Mouse (Mus musculus): Measurements from ENCODE around the gene Ick. TPM values are rescaled to one million over a fixed set of nuclear protein-coding genes. Genes with fewer than 3 reads are reported as not detected.
"Not testable (repeated sequence)": the region's sequence is repeated elsewhere in the genome, so short reads cannot be mapped to it uniquely, and the experiment has no call there.

Gene Ick
- polyA plus RNA-seq, 1 experiment from 2014 or later: 46.3 TPM

DNA sequence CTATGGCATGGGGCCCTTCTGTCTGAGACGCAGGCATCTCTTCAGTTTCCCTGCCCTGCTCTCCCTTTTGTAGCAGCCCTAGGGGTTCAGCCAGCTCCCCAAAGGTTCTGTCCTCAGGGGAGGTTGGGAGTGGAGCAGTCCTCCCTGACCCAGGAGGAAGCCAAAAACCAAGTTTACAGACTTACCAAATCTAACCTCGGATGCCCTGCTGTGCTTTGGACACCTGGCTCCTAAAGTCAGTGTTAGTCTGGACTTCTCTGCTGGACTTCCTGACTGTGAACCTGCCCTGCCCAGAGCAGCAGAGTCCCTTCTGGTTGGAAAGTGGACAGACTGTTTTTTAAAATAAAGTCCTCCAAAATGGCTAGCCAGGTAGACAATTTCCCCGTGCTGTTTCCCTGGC, 55.7 kb downstream of the Ick start:
- Histone ChIP-seq H3K27me3 (replicated peaks) (no peaks in the 10 kb centered on the region), H3K27ac (no peak overlapping the region), H3K4me1 (no peaks in the 10 kb centered on the region), H3K36me3 (replicated peaks) (peaks cover 43% of the 10 kb centered on the region), H3K9me3 (no peaks in the 10 kb centered on the region), H3K4me3 (no peak overlapping the region), H3K9ac (no peak overlapping the region), H3K4me2 (no peak overlapping the region)
- ATAC-seq (replicated peaks): no peak
- WGBS: 93% methylated on average over 3 of the region's 3 CpGs

GRCm38 (mm10) chr9:78165454-78165853, 56.5 kb downstream of the Ick start:
- 94% methylated on average over 6 of the region's 6 CpGs for WGBS
- H3K9me3 ChIP-seq: no peaks in the 10 kb centered on the region
- H3K27me3 ChIP-seq (replicated peaks): no peaks in the 10 kb centered on the region
- H3K4me3 ChIP-seq: no peak overlapping the region
- H3K36me3 ChIP-seq (replicated peaks): peaks cover 39% of the 10 kb centered on the region
- H3K9ac ChIP-seq: no peak overlapping the region
- no peak overlapping the region for H3K4me2 ChIP-seq
- no peaks in the 10 kb centered on the region for H3K4me1 ChIP-seq
- ATAC-seq (replicated peaks): no peak
- no peak overlapping the region for H3K27ac ChIP-seq

- Histone ChIP-seq H3K9me3 (no peaks in the 10 kb centered on the region), H3K27me3 (replicated peaks) (no peaks in the 10 kb centered on the region), H3K4me3 (no peak overlapping the region), H3K4me2 (no peak overlapping the region), H3K36me3 (replicated peaks) (peaks cover 25% of the 10 kb centered on the region), H3K4me1 (no peaks in the 10 kb centered on the region), H3K9ac (no peak overlapping the region), H3K27ac (no peak overlapping the region)
- no peak for ATAC-seq (replicated peaks)
- WGBS: 82% methylated on average over 19 of the region's 19 CpGs
Measured at GRCm38 (mm10) chr9:78166694-78167452, 57.9 kb downstream of the Ick start.

GRCm38 (mm10) chr9:78167453-78167969, 58.5 kb downstream of the Ick start:
- Histone ChIP-seq H3K9ac (no peak overlapping the region), H3K4me1 (no peaks in the 10 kb centered on the region), H3K27me3 (replicated peaks) (no peaks in the 10 kb centered on the region), H3K27ac (no peak overlapping the region), H3K4me2 (no peak overlapping the region), H3K36me3 (replicated peaks) (peaks cover 20% of the 10 kb centered on the region), H3K4me3 (no peak overlapping the region), H3K9me3 (no peaks in the 10 kb centered on the region)
- 86% methylated on average over 19 of the region's 19 CpGs for whole genome bisulfite sequencing
- no peak for ATAC-seq (replicated peaks)

GRCm38 (mm10) chr9:78168864-78169263, 59.9 kb downstream of the Ick start:
- Histone ChIP-seq H3K27me3 (replicated peaks) (no peaks in the 10 kb centered on the region), H3K4me1 (no peaks in the 10 kb centered on the region), H3K9ac (no peak overlapping the region), H3K27ac (no peak overlapping the region), H3K36me3 (replicated peaks) (peaks cover 20% of the 10 kb centered on the region), H3K4me3 (no peak overlapping the region), H3K4me2 (no peak overlapping the region), H3K9me3 (no peaks in the 10 kb centered on the region)
- no peak for ATAC-seq (replicated peaks)
- 93% methylated on average over 6 of the region's 6 CpGs for WGBS

- no peak overlapping the region for H3K9ac ChIP-seq
- H3K9me3 ChIP-seq: no peaks in the 10 kb centered on the region
- 53% methylated on average over 1 of the region's 1 CpGs for WGBS
- H3K4me1 ChIP-seq: peaks cover 18% of the 10 kb centered on the region
- no peaks in the 10 kb centered on the region for H3K27me3 ChIP-seq (replicated peaks)
- ATAC-seq (replicated peaks): no peak
- H3K27ac ChIP-seq: no peak overlapping the region
- no peak overlapping the region for H3K4me2 ChIP-seq
- H3K36me3 ChIP-seq (replicated peaks): no peaks in the 10 kb centered on the region
- no peak overlapping the region for H3K4me3 ChIP-seq
Measured at GRCm38 (mm10) chr9:78174016-78174415, 65.0 kb downstream of the Ick start.

- H3K27me3 ChIP-seq (replicated peaks); H3K36me3 ChIP-seq (replicated peaks); H3K9ac ChIP-seq; H3K4me3 ChIP-seq; H3K9me3 ChIP-seq: not testable (repeated sequence)
- Histone ChIP-seq H3K27ac (peak overlapping the region; percentile 62), H3K4me1 (peaks cover 18% of the 10 kb centered on the region), H3K4me2 (peak overlapping the region; percentile 15; the same call in 1 of the 2 replicates)
- ATAC-seq (replicated peaks): peak; percentile 51
- 39% methylated on average over 3 of the region's 3 CpGs for WGBS
Measured at GRCm38 (mm10) chr9:78174925-78175276, 65.9 kb downstream of the Ick start.

- peak overlapping the region; percentile 95 for H3K9ac ChIP-seq
- peak overlapping the region; percentile 76 for H3K4me3 ChIP-seq
- ATAC-seq (replicated peaks): peak; percentile 98
- no peaks in the 10 kb centered on the region for H3K27me3 ChIP-seq (replicated peaks)
- no peaks in the 10 kb centered on the region for H3K36me3 ChIP-seq (replicated peaks)
- WGBS: under 1% methylated on average over 54 of the region's 58 CpGs
- peaks cover 18% of the 10 kb centered on the region for H3K4me1 ChIP-seq
- H3K27ac ChIP-seq: peak overlapping the region; percentile 99
- peak overlapping the region; percentile 56 for H3K4me2 ChIP-seq
- no peaks in the 10 kb centered on the region for H3K9me3 ChIP-seq
Measured at GRCm38 (mm10) chr9:78175277-78176200, 66.5 kb downstream of the Ick start.

GRCm38 (mm10) chr9:78176201-78176727, 67.3 kb downstream of the Ick start:
- under 1% methylated on average over 22 of the region's 22 CpGs for WGBS
- ATAC-seq (replicated peaks): peak; percentile 86
- Histone ChIP-seq H3K4me1 (peaks cover 18% of the 10 kb centered on the region), H3K27me3 (replicated peaks) (no peaks in the 10 kb centered on the region), H3K9me3 (no peaks in the 10 kb centered on the region), H3K9ac (peak overlapping the region; percentile 95), H3K36me3 (replicated peaks) (no peaks in the 10 kb centered on the region), H3K4me2 (peak overlapping the region; percentile 56), H3K27ac (peak overlapping the region; percentile 99), H3K4me3 (peak overlapping the region; percentile 76)

DNA sequence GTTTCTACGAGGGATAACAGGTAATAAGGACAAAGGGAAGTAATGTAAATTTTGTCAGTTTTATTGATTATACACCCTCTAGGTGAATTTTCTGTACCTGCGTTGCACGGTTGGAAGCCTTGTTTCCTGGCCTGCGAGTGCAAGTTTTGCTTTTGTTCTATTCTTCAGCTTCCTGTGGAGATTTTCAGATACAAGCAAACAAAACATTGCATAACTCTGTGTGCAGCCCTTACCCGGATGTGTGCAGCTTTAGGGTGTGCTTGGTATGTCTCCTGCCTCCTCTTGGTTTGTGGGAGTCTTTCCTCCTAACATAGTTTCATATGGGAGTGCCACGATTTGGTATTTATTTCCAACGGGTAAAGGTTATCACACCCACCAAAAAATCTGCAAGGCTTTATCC, 67.8 kb downstream of the Ick start:
- H3K4me2 ChIP-seq: peak overlapping the region; percentile 56
- no peaks in the 10 kb centered on the region for H3K36me3 ChIP-seq (replicated peaks)
- H3K4me1 ChIP-seq: peaks cover 18% of the 10 kb centered on the region
- H3K27me3 ChIP-seq (replicated peaks): no peaks in the 10 kb centered on the region
- H3K9me3 ChIP-seq: no peaks in the 10 kb centered on the region
- ATAC-seq (replicated peaks): no peak
- H3K4me3 ChIP-seq: peak overlapping the region; percentile 76
- H3K27ac ChIP-seq: peak overlapping the region; percentile 99
- WGBS: 40% methylated on average over 7 of the region's 7 CpGs
- peak overlapping the region; percentile 95 for H3K9ac ChIP-seq

- H3K27me3 ChIP-seq (replicated peaks): no peaks in the 10 kb centered on the region
- H3K4me1 ChIP-seq: peaks cover 18% of the 10 kb centered on the region
- H3K9me3 ChIP-seq: no peaks in the 10 kb centered on the region
- H3K4me3 ChIP-seq: no peak overlapping the region
- no peak overlapping the region for H3K4me2 ChIP-seq
- ATAC-seq (replicated peaks): no peak
- H3K9ac ChIP-seq: no peak overlapping the region
- H3K36me3 ChIP-seq (replicated peaks): no peaks in the 10 kb centered on the region
- H3K27ac ChIP-seq: no peak overlapping the region
- WGBS: 80% methylated on average over 5 of the region's 5 CpGs
Measured at GRCm38 (mm10) chr9:78178197-78178596, 69.2 kb downstream of the Ick start.

DNA sequence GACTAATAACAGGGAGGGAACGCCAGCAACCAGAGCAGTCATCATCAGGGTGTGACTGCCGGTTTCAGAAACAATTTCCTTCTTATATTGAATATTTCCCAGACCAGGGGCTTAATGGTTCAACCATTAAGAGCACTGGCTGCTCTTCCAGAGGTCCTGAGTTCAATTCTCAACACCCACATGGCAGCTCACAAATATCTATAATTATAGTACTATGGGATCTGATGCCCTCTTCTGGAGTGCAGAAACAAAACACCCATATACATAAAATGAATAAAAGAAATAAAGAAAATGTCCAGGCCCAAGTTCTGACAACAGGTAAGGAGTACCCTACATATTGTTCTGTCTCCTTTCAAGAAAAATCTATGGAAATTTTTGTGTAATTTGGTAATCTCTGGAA, 70.1 kb downstream of the Ick start:
- no peaks in the 10 kb centered on the region for H3K27me3 ChIP-seq (replicated peaks)
- no peak overlapping the region for H3K9ac ChIP-seq
- no peak overlapping the region for H3K4me2 ChIP-seq
- WGBS: 91% methylated on average over 2 of the region's 2 CpGs
- ATAC-seq (replicated peaks): no peak
- no peak overlapping the region for H3K4me3 ChIP-seq
- no peaks in the 10 kb centered on the region for H3K9me3 ChIP-seq
- H3K4me1 ChIP-seq: peaks cover 17% of the 10 kb centered on the region
- H3K36me3 ChIP-seq (replicated peaks): no peaks in the 10 kb centered on the region
- H3K27ac ChIP-seq: no peak overlapping the region
